Mouse (Mus musculus): ENCODE results near the gene Rpp14. TPM values are rescaled to one million over a fixed set of nuclear protein-coding genes. Genes with fewer than 3 reads are reported as not detected.

The Rpp14 gene
- polyA plus RNA-seq, 1 experiment: 3.3 TPM

DNA sequence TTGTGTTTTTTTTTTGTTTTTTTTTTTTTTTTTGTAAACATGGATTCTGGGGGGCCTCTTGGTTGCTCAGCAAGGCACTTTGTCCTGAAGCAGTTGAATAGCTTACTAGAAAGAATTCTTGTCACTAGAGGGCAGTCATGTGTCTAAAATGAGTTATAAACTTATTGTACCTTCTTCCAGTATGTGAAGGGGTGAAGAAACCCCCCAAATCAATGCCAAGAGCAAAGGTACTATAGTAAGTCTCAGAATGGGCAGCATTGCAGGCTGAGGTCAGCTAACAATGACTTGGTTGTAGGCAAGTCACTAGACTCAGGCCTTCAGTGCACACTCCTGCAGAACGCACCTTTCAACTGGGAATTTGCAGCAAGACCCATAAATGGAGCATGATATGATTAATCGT lies 12.4 kb downstream of the Rpp14 start:
- H3K27me3 ChIP-seq (ENCODE audit: control insufficient read depth, insufficient read depth, low read length): no peaks in the 10 kb centered on the region
- no peak for TF ChIP-seq CTCF (IDR thresholded peaks at IDR 0.05; ENCODE audit: control insufficient read depth, insufficient read depth, insufficient replicate concordance, low read depth, low read length)
- no peak for TF ChIP-seq POLR2A (IDR thresholded peaks at IDR 0.05; ENCODE audit: control insufficient read depth, low read depth, low read length)
- H3K4me3 ChIP-seq (ENCODE audit: control insufficient read depth, low read depth, low read length): no peak overlapping the region
- no peaks in the 10 kb centered on the region for H3K36me3 ChIP-seq (ENCODE audit: control insufficient read depth, insufficient read depth, low read length)
- no peaks in the 10 kb centered on the region; the same call in 1 of the 2 replicates for H3K4me1 ChIP-seq (ENCODE audit: control insufficient read depth, insufficient read depth, low read length)
- no peak overlapping the region for H3K27ac ChIP-seq (ENCODE audit: control insufficient read depth, insufficient read depth, low read depth, low read length)

DNA sequence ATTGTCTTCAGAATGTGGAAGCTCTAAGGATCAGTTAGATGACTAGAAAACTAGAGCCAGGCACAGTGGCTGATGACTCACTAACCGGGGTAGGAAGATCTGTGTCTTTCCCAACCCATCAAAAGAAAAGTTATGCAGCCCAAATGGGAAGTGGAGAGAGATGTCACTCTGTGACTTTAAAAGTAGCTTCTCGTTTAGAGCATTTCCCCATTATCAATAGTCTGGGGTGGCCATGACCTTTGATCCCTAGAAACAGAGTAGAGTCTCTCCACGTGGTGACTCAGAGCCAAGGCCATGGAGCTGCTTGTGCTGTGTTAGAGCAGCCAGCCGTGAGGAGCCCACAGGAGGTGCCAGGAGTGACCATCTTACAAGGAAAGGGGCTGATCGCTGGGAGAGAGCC lies 13.3 kb downstream of the Rpp14 start:
- TF ChIP-seq CTCF (IDR thresholded peaks at IDR 0.05; ENCODE audit: control insufficient read depth, insufficient read depth, insufficient replicate concordance, low read depth, low read length) (no peak), POLR2A (IDR thresholded peaks at IDR 0.05; ENCODE audit: control insufficient read depth, low read depth, low read length) (no peak)
- Histone ChIP-seq H3K36me3 (ENCODE audit: control insufficient read depth, insufficient read depth, low read length) (no peaks in the 10 kb centered on the region), H3K4me3 (ENCODE audit: control insufficient read depth, low read depth, low read length) (no peak overlapping the region), H3K27me3 (ENCODE audit: control insufficient read depth, insufficient read depth, low read length) (no peaks in the 10 kb centered on the region), H3K4me1 (ENCODE audit: control insufficient read depth, insufficient read depth, low read length) (peaks cover 2% of the 10 kb centered on the region), H3K27ac (ENCODE audit: control insufficient read depth, insufficient read depth, low read depth, low read length) (no peak overlapping the region)

DNA sequence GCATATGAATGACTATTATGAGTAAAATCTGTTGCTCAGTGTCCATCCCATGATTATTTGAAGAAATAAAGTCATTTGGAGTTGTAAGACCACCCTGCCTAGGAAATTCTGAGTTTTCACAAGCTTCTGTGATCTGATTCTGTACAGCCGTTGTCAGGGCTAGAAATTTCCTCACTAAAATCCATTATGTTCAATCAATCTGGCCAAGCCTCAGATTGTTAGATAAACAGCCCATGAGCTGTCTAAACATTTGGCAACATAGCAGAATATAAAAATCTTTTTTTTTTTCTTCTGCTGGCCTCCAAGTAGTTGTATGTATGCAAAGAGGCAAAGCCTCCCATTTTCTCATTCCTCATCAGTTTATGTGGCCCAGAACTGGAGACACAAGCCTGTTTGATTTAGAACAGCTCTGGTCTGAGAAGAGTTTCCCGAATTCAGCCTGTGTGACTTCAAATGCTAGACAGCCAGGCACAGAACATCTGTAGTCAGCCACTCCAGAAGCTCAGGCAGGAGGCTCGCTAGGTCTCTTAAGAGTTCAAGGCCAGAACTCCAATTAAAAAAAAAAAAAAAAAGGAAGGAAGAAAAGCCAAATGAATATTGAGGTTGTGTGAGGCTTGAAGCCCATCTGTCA lies 14.9 kb downstream of the Rpp14 start:
- Histone ChIP-seq H3K4me1 (ENCODE audit: control insufficient read depth, insufficient read depth, low read length) (peaks cover 2% of the 10 kb centered on the region), H3K4me3 (ENCODE audit: control insufficient read depth, low read depth, low read length) (no peak overlapping the region), H3K27ac (ENCODE audit: control insufficient read depth, insufficient read depth, low read depth, low read length) (peak overlapping the region; percentile 84; the same call in 1 of the 2 replicates), H3K27me3 (ENCODE audit: control insufficient read depth, insufficient read depth, low read length) (no peaks in the 10 kb centered on the region), H3K36me3 (ENCODE audit: control insufficient read depth, insufficient read depth, low read length) (no peaks in the 10 kb centered on the region)
- no peak for TF ChIP-seq POLR2A (IDR thresholded peaks at IDR 0.05; ENCODE audit: control insufficient read depth, low read depth, low read length)
- no peak for TF ChIP-seq CTCF (IDR thresholded peaks at IDR 0.05; ENCODE audit: control insufficient read depth, insufficient read depth, insufficient replicate concordance, low read depth, low read length)

DNA sequence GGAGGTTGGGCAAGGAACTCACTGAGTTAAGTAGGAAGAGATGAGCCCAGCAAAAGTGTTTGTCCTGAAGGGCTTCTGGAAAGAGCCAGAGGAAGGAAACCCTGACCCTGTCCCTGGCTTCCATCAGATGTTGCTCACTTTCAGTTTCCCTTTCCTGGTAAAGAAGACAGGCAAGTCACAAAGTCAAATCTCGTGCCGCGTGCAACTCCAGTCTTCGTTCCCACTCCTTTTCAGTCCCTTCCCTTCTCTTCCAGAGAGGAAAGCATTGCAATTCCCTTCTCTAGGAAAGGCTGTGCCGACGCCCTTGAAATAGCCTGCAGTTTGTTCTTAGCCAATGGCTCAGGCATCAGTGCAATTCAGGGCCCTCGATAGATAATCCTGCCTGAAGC lies 15.4 kb downstream of the Rpp14 start:
- peaks cover 2% of the 10 kb centered on the region for H3K4me1 ChIP-seq (ENCODE audit: control insufficient read depth, insufficient read depth, low read length)
- no peak overlapping the region for H3K4me3 ChIP-seq (ENCODE audit: control insufficient read depth, low read depth, low read length)
- TF ChIP-seq POLR2A (IDR thresholded peaks at IDR 0.05; ENCODE audit: control insufficient read depth, low read depth, low read length) (no peak), CTCF (IDR thresholded peaks at IDR 0.05; ENCODE audit: control insufficient read depth, insufficient read depth, insufficient replicate concordance, low read depth, low read length) (no peak)
- no peaks in the 10 kb centered on the region for H3K27me3 ChIP-seq (ENCODE audit: control insufficient read depth, insufficient read depth, low read length)
- H3K27ac ChIP-seq (ENCODE audit: control insufficient read depth, insufficient read depth, low read depth, low read length): peak overlapping the region; percentile 84
- H3K36me3 ChIP-seq (ENCODE audit: control insufficient read depth, insufficient read depth, low read length): no peaks in the 10 kb centered on the region

DNA sequence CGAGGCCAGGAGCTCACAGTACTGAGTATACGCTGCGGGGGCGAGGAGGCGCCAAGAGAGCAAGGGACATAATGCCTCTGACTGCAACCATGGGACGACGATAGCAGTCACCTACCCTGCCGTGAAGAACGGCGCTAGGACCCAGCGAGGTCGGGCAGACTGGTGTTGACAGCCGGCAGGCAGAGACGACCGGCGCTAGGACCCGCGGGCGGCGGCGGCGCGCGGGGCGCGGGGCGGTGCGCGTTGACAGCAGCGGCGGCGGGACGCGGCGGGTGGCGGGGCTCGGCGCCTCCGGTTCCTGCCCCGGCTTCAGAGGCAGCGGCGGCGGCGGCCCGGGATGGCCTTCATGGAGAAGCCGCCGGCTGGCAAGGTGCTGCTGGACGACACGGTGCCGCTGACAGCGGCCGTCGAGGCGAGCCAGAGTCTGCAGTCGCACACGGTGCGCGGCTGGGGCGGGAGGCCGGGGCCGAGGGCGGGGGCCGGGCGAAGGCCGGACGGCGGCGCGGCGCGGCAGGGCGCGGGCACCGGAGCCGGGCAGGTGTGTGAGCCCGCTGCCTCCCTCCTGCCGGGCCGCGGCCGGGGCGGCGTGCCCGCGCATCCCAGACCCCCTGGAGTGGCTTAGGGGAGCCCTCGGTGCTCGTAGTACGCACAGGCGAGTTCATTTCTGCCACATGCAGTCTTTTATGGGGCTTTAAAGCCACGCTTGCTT lies 18.0 kb downstream of the Rpp14 start, which contains the start of gene Pxk:
Gene Pxk (plus strand): TSS at position 234 of the 709 bp plus-strand sequence.
- peak; percentile 59 for TF ChIP-seq POLR2A (IDR thresholded peaks at IDR 0.05; ENCODE audit: control insufficient read depth, low read depth, low read length)
- TF ChIP-seq CTCF (IDR thresholded peaks at IDR 0.05; ENCODE audit: control insufficient read depth, insufficient read depth, insufficient replicate concordance, low read depth, low read length): no peak
- Histone ChIP-seq H3K4me1 (ENCODE audit: control insufficient read depth, insufficient read depth, low read length) (peaks cover 2% of the 10 kb centered on the region), H3K27me3 (ENCODE audit: control insufficient read depth, insufficient read depth, low read length) (no peaks in the 10 kb centered on the region), H3K27ac (ENCODE audit: control insufficient read depth, insufficient read depth, low read depth, low read length) (no peak within 1 kb of the TSS; the same call in 1 of the 2 replicates), H3K36me3 (ENCODE audit: control insufficient read depth, insufficient read depth, low read length) (no peaks in the 10 kb centered on the region), H3K4me3 (ENCODE audit: control insufficient read depth, low read depth, low read length) (peak within 1 kb of the TSS; percentile 89)

DNA sequence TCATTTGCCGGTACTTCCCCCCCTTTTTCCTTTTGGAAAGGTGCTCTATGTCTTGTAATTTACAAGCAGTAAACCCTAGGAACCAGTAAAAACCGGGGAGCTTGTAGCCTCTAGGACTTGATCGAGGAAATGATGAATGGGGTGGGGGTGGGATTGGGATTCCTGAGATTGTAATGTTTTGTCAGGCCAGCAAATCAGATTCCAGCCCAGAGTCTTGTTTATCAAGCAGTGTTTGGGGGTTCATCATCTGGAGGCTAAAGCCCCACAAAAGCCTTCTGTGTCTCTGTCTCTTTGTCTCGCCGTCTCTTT lies 18.5 kb downstream of the Rpp14 start:
- H3K36me3 ChIP-seq (ENCODE audit: control insufficient read depth, insufficient read depth, low read length): no peaks in the 10 kb centered on the region
- H3K27me3 ChIP-seq (ENCODE audit: control insufficient read depth, insufficient read depth, low read length): no peaks in the 10 kb centered on the region
- TF ChIP-seq POLR2A (IDR thresholded peaks at IDR 0.05; ENCODE audit: control insufficient read depth, low read depth, low read length) (no peak), CTCF (IDR thresholded peaks at IDR 0.05; ENCODE audit: control insufficient read depth, insufficient read depth, insufficient replicate concordance, low read depth, low read length) (no peak)
- H3K4me3 ChIP-seq (ENCODE audit: control insufficient read depth, low read depth, low read length): peak overlapping the region; percentile 89
- H3K4me1 ChIP-seq (ENCODE audit: control insufficient read depth, insufficient read depth, low read length): peaks cover 2% of the 10 kb centered on the region
- no peak overlapping the region; the same call in 1 of the 2 replicates for H3K27ac ChIP-seq (ENCODE audit: control insufficient read depth, insufficient read depth, low read depth, low read length)

DNA sequence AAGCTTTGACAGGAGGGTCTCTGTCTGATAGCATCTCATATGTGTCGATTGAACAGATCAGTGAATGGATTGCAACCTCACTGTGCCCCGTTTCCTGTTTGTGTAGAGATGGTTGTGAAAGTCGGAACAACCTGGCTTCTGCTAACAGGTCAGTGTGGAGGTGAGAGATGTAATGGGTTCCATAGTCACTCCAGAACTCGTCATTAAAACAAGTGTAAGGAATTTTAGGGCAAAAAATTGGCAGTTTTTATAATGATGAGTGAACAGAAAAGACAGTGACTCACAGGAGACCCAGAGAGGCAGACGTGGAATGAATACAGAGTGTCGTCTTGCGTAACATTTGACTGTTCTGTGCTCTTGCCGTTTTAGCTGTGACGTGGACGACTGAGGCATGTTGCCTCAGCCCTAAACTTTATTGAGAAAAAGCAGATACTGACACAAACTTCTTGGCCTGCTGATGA lies 19.4 kb downstream of the Rpp14 start:
- no peaks in the 10 kb centered on the region for H3K36me3 ChIP-seq (ENCODE audit: control insufficient read depth, insufficient read depth, low read length)
- no peak overlapping the region for H3K27ac ChIP-seq (ENCODE audit: control insufficient read depth, insufficient read depth, low read depth, low read length)
- TF ChIP-seq CTCF (IDR thresholded peaks at IDR 0.05; ENCODE audit: control insufficient read depth, insufficient read depth, insufficient replicate concordance, low read depth, low read length) (no peak), POLR2A (IDR thresholded peaks at IDR 0.05; ENCODE audit: control insufficient read depth, low read depth, low read length) (no peak)
- no peak overlapping the region; the same call in 1 of the 2 replicates for H3K4me3 ChIP-seq (ENCODE audit: control insufficient read depth, low read depth, low read length)
- H3K27me3 ChIP-seq (ENCODE audit: control insufficient read depth, insufficient read depth, low read length): no peaks in the 10 kb centered on the region
- H3K4me1 ChIP-seq (ENCODE audit: control insufficient read depth, insufficient read depth, low read length): peaks cover 2% of the 10 kb centered on the region

Data from testis, adult 2 months (tissue).